Mouse (Mus musculus) regulatory T cell (primary cell): ENCODE data around the gene Atp6v0e.

ENCODE experiments used
- in situ Hi-C: fragments of 300-600 bp; cut with MboI, MseI; formaldehyde crosslinking; loops from one replicate; pipeline ENCODE4 v1.15.1; 2025; ENCODE audit warnings: high pct_unique_total_duplicates

Atp6v0e gene

GRCm38 (mm10) chr17:26715916-26716717, 53.1 kb downstream of the Atp6v0e start:
- in situ Hi-C loops, result no loop called here

GRCm38 (mm10) chr17:26717868-26718267, 54.8 kb downstream of the Atp6v0e start:
- in situ Hi-C loops, result no loop called here

GRCm38 (mm10) chr17:26719405-26719804, 56.4 kb downstream of the Atp6v0e start:
- in situ Hi-C loops, result no loop called here

- in situ Hi-C loops, result no loop called here
Observed at GRCm38 (mm10) chr17:26721802-26722201, 58.8 kb downstream of the Atp6v0e start.

GRCm38 (mm10) chr17:26724790-26725189, 61.8 kb downstream of the Atp6v0e start:
- in situ Hi-C loops, result no loop called here

- in situ Hi-C loops, result no loop called here
Observed at GRCm38 (mm10) chr17:26726674-26727073, 63.6 kb downstream of the Atp6v0e start.

GRCm38 (mm10) chr17:26727110-26727755, 64.2 kb downstream of the Atp6v0e start:
- in situ Hi-C loops, result no loop called here

GRCm38 (mm10) chr17:26742581-26742980, 79.5 kb downstream of the Atp6v0e start:
- in situ Hi-C loops, result no loop called here

GRCm38 (mm10) chr17:26743294-26743693, 80.3 kb downstream of the Atp6v0e start:
- in situ Hi-C loops, result no loop called here
